Mouse (Mus musculus) lung, postnatal 0 days (tissue): ENCODE measurements around the gene Henmt1.

Experiments used
- CTCF ChIP-seq: IDR thresholded peaks from 2 replicates; pipeline ENCODE4 v1.5.1; 2016; ENCODE audit warnings: antibody characterized with exemption, mild to moderate bottlenecking
- EP300 ChIP-seq: IDR thresholded peaks from 2 replicates; pipeline ENCODE4 v1.6.1; 2016; ENCODE audit warnings: antibody characterized with exemption, mild to moderate bottlenecking, control low read depth

DNA sequence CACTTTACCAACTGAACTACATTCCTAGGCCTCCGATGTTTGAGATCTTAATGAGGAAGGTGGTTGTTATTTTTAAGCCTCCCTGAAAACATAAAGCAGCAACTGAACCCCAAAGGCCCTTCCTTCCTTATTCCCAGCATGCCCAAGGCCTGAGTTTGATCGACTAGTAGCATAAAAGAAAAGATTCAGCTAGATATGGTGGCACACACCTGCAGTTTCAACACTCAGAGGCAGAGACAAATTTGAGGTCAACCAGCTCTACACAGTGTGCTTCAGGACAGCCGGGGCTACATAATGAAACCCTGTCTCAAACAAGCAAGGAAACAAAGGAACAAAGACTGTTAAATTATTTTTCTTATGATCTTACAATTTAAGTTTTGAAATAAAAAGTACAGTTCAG is 24.1 kb downstream of the Henmt1 start:
- TF ChIP-seq EP300 (no peak), CTCF (no peak)
